Mouse (Mus musculus) E14TG2a.4 (cell line): ENCODE measurements around the gene Myom3.

Experiments
- H3K27me3 ChIP-seq: 2 replicates; pipeline ENCODE4 v1.6.1; 2014; ENCODE audit warnings: low read length, control low read depth; ENCODE audit not compliant: insufficient read depth
- H3K36me3 ChIP-seq: 2 replicates; pipeline ENCODE4 v1.6.1; 2014; ENCODE audit warnings: low read length, control low read depth; ENCODE audit not compliant: insufficient read depth
- H3K4me1 ChIP-seq: replicated peaks from 2 replicates; pipeline ENCODE4 v1.6.1; 2014; ENCODE audit warnings: low read depth, low read length, control low read depth
- H3K4me3 ChIP-seq: replicated peaks from 2 replicates; pipeline ENCODE4 v1.5.1; 2014; ENCODE audit warnings: mild to moderate bottlenecking, low read length
- H3K9me3 ChIP-seq: 2 replicates; pipeline ENCODE4 v1.6.1; 2014; ENCODE audit warnings: low read length, control low read depth
- CTCF ChIP-seq: conservative IDR thresholded peaks from 2 replicates; pipeline ENCODE4 v1.5.1; 2014; ENCODE audit warnings: low read length
- NANOG ChIP-seq: IDR thresholded peaks from 2 replicates; pipeline ENCODE4 v1.6.1; 2014; ENCODE audit warnings: borderline replicate concordance, low read length, mixed read lengths
- POU5F1 ChIP-seq: IDR thresholded peaks from 2 replicates; pipeline ENCODE4 v1.6.1; 2014; ENCODE audit warnings: low read length, borderline replicate concordance

Gene Myom3

GRCm38 (mm10) chr4:135828491-135828890 is 69.0 kb downstream of the Myom3 start:
- no peak for TF ChIP-seq NANOG
- TF ChIP-seq CTCF: no peak
- peak overlapping the region; percentile 52 for H3K4me3 ChIP-seq
- H3K36me3 ChIP-seq: no peaks in the 10 kb centered on the region
- H3K4me1 ChIP-seq: peaks cover 44% of the 10 kb centered on the region
- no peaks in the 10 kb centered on the region for H3K9me3 ChIP-seq
- H3K27me3 ChIP-seq: no peaks in the 10 kb centered on the region

GRCm38 (mm10) chr4:135832070-135832469 is 72.6 kb downstream of the Myom3 start:
- peaks cover 41% of the 10 kb centered on the region for H3K4me1 ChIP-seq
- TF ChIP-seq POU5F1 (no peak), NANOG (no peak), CTCF (no peak)
- no peaks in the 10 kb centered on the region for H3K9me3 ChIP-seq
- no peaks in the 10 kb centered on the region for H3K27me3 ChIP-seq
- no peaks in the 10 kb centered on the region for H3K36me3 ChIP-seq
- no peak overlapping the region for H3K4me3 ChIP-seq

GRCm38 (mm10) chr4:135833301-135834123 is 74.0 kb downstream of the Myom3 start:
- no peaks in the 10 kb centered on the region for H3K36me3 ChIP-seq
- H3K4me3 ChIP-seq: no peak overlapping the region
- H3K9me3 ChIP-seq: no peaks in the 10 kb centered on the region
- H3K27me3 ChIP-seq: no peaks in the 10 kb centered on the region
- H3K4me1 ChIP-seq: peaks cover 44% of the 10 kb centered on the region
- TF ChIP-seq POU5F1 (no peak), NANOG (no peak)

GRCm38 (mm10) chr4:135834124-135834717 is 74.7 kb downstream of the Myom3 start:
- Histone ChIP-seq H3K27me3 (no peaks in the 10 kb centered on the region), H3K9me3 (no peaks in the 10 kb centered on the region), H3K4me3 (no peak overlapping the region), H3K4me1 (peaks cover 44% of the 10 kb centered on the region), H3K36me3 (no peaks in the 10 kb centered on the region)
- TF ChIP-seq POU5F1: no peak
- TF ChIP-seq CTCF: no peak
- TF ChIP-seq NANOG: no peak

- TF ChIP-seq CTCF: no peak
- TF ChIP-seq POU5F1: no peak
- no peak for TF ChIP-seq NANOG
Observed at GRCm38 (mm10) chr4:135838925-135839292, 79.4 kb downstream of the Myom3 start.

GRCm38 (mm10) chr4:135839293-135840011 is 79.9 kb downstream of the Myom3 start:
- H3K27me3 ChIP-seq: no peaks in the 10 kb centered on the region
- H3K36me3 ChIP-seq: no peaks in the 10 kb centered on the region
- peaks cover 7% of the 10 kb centered on the region for H3K9me3 ChIP-seq
- TF ChIP-seq CTCF (no peak), NANOG (no peak), POU5F1 (no peak)
- no peak overlapping the region for H3K4me3 ChIP-seq
- peaks cover 26% of the 10 kb centered on the region for H3K4me1 ChIP-seq

More at GRCm38 (mm10) chr4:135838925-135839292, 79.4 kb downstream of the Myom3 start:
- H3K4me1 ChIP-seq: peaks cover 26% of the 10 kb centered on the region
- H3K9me3 ChIP-seq: peaks cover 7% of the 10 kb centered on the region
- no peaks in the 10 kb centered on the region for H3K27me3 ChIP-seq
- H3K4me3 ChIP-seq: no peak overlapping the region
- H3K36me3 ChIP-seq: no peaks in the 10 kb centered on the region

GRCm38 (mm10) chr4:135844400-135844799 is 84.9 kb downstream of the Myom3 start:
- Histone ChIP-seq H3K4me3 (no peak overlapping the region), H3K9me3 (peaks cover 15% of the 10 kb centered on the region), H3K36me3 (no peaks in the 10 kb centered on the region), H3K27me3 (peaks cover 2% of the 10 kb centered on the region; the same call in 1 of the 2 replicates), H3K4me1 (peaks cover 12% of the 10 kb centered on the region)
- TF ChIP-seq NANOG (no peak), CTCF (no peak), POU5F1 (no peak)

GRCm38 (mm10) chr4:135847581-135847980 is 88.1 kb downstream of the Myom3 start:
- Histone ChIP-seq H3K4me1 (peaks cover 20% of the 10 kb centered on the region), H3K27me3 (peaks cover 2% of the 10 kb centered on the region; the same call in 1 of the 2 replicates), H3K9me3 (peaks cover 7% of the 10 kb centered on the region), H3K36me3 (no peaks in the 10 kb centered on the region), H3K4me3 (no peak overlapping the region)
- TF ChIP-seq NANOG (no peak), CTCF (no peak), POU5F1 (no peak)
